Mouse (Mus musculus) spleen, adult 18-20 months (tissue): ENCODE data around the gene Oxld1.
"Not testable (repeated sequence)": the region's sequence is repeated elsewhere in the genome, so short reads cannot be mapped to it uniquely, and the experiment has no call there.

Experiments used
- DNase-seq, 2 experiments: peaks; one replicate each; pipeline ENCODE4 v3.0.0; 2022; ENCODE audit warnings: mixed read lengths in 2 of 2

Gene Oxld1

GRCm38 (mm10) chr11:120422651-120423568 lies 35.0 kb downstream of the Oxld1 start:
- DNase-seq, result no peak

- DNase-seq, result no peak
Observed at GRCm38 (mm10) chr11:120418592-120418991, 39.3 kb downstream of the Oxld1 start.

- no peak for DNase-seq
Observed at GRCm38 (mm10) chr11:120417852-120418251, 40.0 kb downstream of the Oxld1 start.

- not testable (repeated sequence) for DNase-seq
Observed at GRCm38 (mm10) chr11:120413621-120414020, 44.2 kb downstream of the Oxld1 start.
